In the genomic region with DNA sequence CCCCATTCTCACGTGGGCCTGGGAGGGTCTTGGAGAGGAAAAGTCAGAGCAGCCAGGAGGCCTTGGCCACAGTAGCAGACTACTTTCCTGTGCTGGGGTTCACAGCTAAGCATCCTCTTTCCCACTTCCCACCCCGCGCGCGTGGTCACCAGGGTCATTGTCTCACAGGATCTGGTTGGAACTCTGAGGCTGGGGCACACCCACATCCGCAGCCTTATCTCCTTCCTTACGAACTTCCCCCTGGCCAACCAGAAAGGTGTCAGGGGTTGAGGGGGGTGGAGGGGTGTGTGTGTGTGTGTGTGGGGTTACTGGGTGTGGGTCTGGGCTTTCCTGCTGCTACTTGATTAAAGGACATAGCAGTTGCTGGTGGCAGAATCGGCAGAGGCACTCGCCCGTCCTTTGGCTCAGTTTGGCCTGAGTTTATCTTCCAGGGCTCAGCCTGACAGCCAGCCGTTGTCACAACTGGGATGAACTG, we compare ENCODE assay signal across 9 mouse cellular contexts. TPM values are rescaled to one million over a fixed set of nuclear protein-coding genes. Genes with fewer than 3 reads are reported as not detected.
DNase-seq lines count a peak whose midpoint lies in the region; ATAC-seq and TF ChIP-seq lines count a peak whose summit lies in the region.
"Had no signal": no experiment of that assay in that cellular context is flagged by ENCODE, and none has a peak within 500 bp of the region (broad histone marks: within the 10 kb centered on the region; RNA-seq: fewer than 3 reads in every experiment).

No protein-coding gene starts in this region.

- H3K9me3 ChIP-seq in heart, embryonic 15.5 days (replicated peaks), result no peaks in the 10 kb centered on the region
- H3K9me3 ChIP-seq in liver, embryonic 12.5 days (replicated peaks), result no peaks in the 10 kb centered on the region
- no peaks in the 10 kb centered on the region for H3K9me3 ChIP-seq in midbrain, postnatal 0 days (ENCODE audit: low read length)
- H3K9me3 ChIP-seq in forebrain, embryonic 14.5 days (replicated peaks; ENCODE audit: control insufficient read depth, low read length), result no peaks in the 10 kb centered on the region
- H3K9me3 ChIP-seq: embryonic facial prominence, embryonic 12.5 days had no signal

- H3K36me3 ChIP-seq in heart, embryonic 15.5 days, result no peaks in the 10 kb centered on the region
- H3K36me3 ChIP-seq in liver, embryonic 12.5 days, result no peaks in the 10 kb centered on the region
- no peaks in the 10 kb centered on the region for H3K36me3 ChIP-seq in splenic B cell, adult 2 months (ENCODE audit: control insufficient read depth, insufficient read depth, low read length, poor library complexity, severe bottlenecking)
- no peaks in the 10 kb centered on the region for H3K36me3 ChIP-seq in midbrain, postnatal 0 days (ENCODE audit: insufficient read depth, low read length)
- H3K36me3 ChIP-seq in forebrain, embryonic 14.5 days (ENCODE audit: control insufficient read depth, insufficient read depth, low read length), result no peaks in the 10 kb centered on the region
- H3K36me3 ChIP-seq: embryonic facial prominence, embryonic 12.5 days had no signal

- peak; percentile 65 for DNase-seq in gastrocnemius, postnatal 25 days
- no peak for DNase-seq in gastrocnemius, postnatal 4 days (ENCODE audit: low spot score in 2 of 2)
- peak; percentile 20 for DNase-seq in splenic B cell, adult 2 months (ENCODE audit: low read depth, low spot score)
- DNase-seq in left cerebral cortex, adult 11 months (ENCODE audit: low spot score), result no peak
- DNase-seq in midbrain, postnatal 0 days (ENCODE audit: low spot score), result no peak
- no peak for DNase-seq in forebrain, embryonic 14.5 days (ENCODE audit: low spot score)

- 28% methylated on average over 11 of the region's 11 CpGs for WGBS in heart, embryonic 15.5 days
- 7% methylated on average over 11 of the region's 11 CpGs for WGBS in liver, embryonic 12.5 days (ENCODE audit: insufficient replicate concordance)
- WGBS in midbrain, postnatal 0 days, result 81% methylated on average over 11 of the region's 11 CpGs
- WGBS in forebrain, embryonic 14.5 days, result 78% methylated on average over 11 of the region's 11 CpGs

- H3K27ac ChIP-seq in heart, embryonic 15.5 days, result peak overlapping the region; percentile 60
- peak overlapping the region; percentile 71 for H3K27ac ChIP-seq in liver, embryonic 12.5 days
- no peak overlapping the region for H3K27ac ChIP-seq in midbrain, postnatal 0 days (ENCODE audit: low read depth, low read length)
- H3K27ac ChIP-seq in forebrain, embryonic 14.5 days (ENCODE audit: low read depth, low read length), result no peak overlapping the region
- H3K27ac ChIP-seq: embryonic facial prominence, embryonic 12.5 days had no signal

- TF ChIP-seq CTCF in midbrain, postnatal 0 days (IDR thresholded peaks at IDR 0.05), result no peak

- H3K4me2 ChIP-seq in heart, embryonic 15.5 days, result no peak overlapping the region
- H3K4me2 ChIP-seq in liver, embryonic 12.5 days, result peak overlapping the region; percentile 48
- no peak overlapping the region for H3K4me2 ChIP-seq in midbrain, postnatal 0 days (ENCODE audit: low read depth, low read length, poor library complexity, severe bottlenecking)
- H3K4me2 ChIP-seq in forebrain, embryonic 14.5 days (ENCODE audit: low read length), result no peak overlapping the region
- H3K4me2 ChIP-seq: embryonic facial prominence, embryonic 12.5 days had no signal

- peaks cover 15% of the 10 kb centered on the region; the same call in 1 of the 2 replicates for H3K27me3 ChIP-seq in heart, embryonic 15.5 days
- peaks cover 90% of the 10 kb centered on the region for H3K27me3 ChIP-seq in liver, embryonic 12.5 days (replicated peaks)
- H3K27me3 ChIP-seq in splenic B cell, adult 2 months (ENCODE audit: control insufficient read depth, insufficient read depth, low read length, poor library complexity, severe bottlenecking), result no peaks in the 10 kb centered on the region
- H3K27me3 ChIP-seq in midbrain, postnatal 0 days (ENCODE audit: insufficient read depth, low read length), result no peaks in the 10 kb centered on the region
- no peaks in the 10 kb centered on the region for H3K27me3 ChIP-seq in forebrain, embryonic 14.5 days (replicated peaks; ENCODE audit: control insufficient read depth, insufficient read depth, low read length)

- H3K4me1 ChIP-seq in heart, embryonic 15.5 days (replicated peaks), result peaks cover 6% of the 10 kb centered on the region
- peaks cover 48% of the 10 kb centered on the region for H3K4me1 ChIP-seq in liver, embryonic 12.5 days
- H3K4me1 ChIP-seq in midbrain, postnatal 0 days (ENCODE audit: insufficient read depth, low read length), result no peaks in the 10 kb centered on the region
- H3K4me1 ChIP-seq in forebrain, embryonic 14.5 days (ENCODE audit: control insufficient read depth, insufficient read depth, low read length), result peaks cover 4% of the 10 kb centered on the region

- H3K9ac ChIP-seq in heart, embryonic 15.5 days, result no peak overlapping the region
- peak overlapping the region; percentile 49 for H3K9ac ChIP-seq in liver, embryonic 12.5 days
- H3K9ac ChIP-seq in midbrain, postnatal 0 days (replicated peaks; ENCODE audit: low read length, poor library complexity, severe bottlenecking), result no peak overlapping the region
- H3K9ac ChIP-seq in forebrain, embryonic 14.5 days (ENCODE audit: low read length), result no peak overlapping the region
- H3K9ac ChIP-seq: embryonic facial prominence, embryonic 12.5 days had no signal

- no peak overlapping the region for H3K4me3 ChIP-seq in heart, embryonic 15.5 days
- no peak overlapping the region for H3K4me3 ChIP-seq in liver, embryonic 12.5 days
- H3K4me3 ChIP-seq in midbrain, postnatal 0 days (ENCODE audit: low read depth, low read length), result no peak overlapping the region
- no peak overlapping the region for H3K4me3 ChIP-seq in forebrain, embryonic 14.5 days (ENCODE audit: low read depth, low read length)
- H3K4me3 ChIP-seq: embryonic facial prominence, embryonic 12.5 days had no signal

- ATAC-seq in heart, embryonic 15.5 days (replicated peaks; ENCODE audit: insufficient number of reproducible peaks, insufficient read depth, low FRiP score, low read depth), result peak; percentile 78
- peak; percentile 86 for ATAC-seq in liver, embryonic 12.5 days
- no peak for ATAC-seq in midbrain, postnatal 0 days (ENCODE audit: low FRiP score)
- no peak for ATAC-seq in forebrain, embryonic 14.5 days

RNA-seq across cellular contexts. Expression of a gene that starts 13.0 kb away (rescaled TPM):
- 10 to 100 TPM; 19.0 to 27.8 TPM for total RNA-seq in gastrocnemius, postnatal 25 days (2021)
- 10 to 100 TPM; 18.9 TPM for total RNA-seq in gastrocnemius, postnatal 4 days (2021)
- 4.2 and 5.9 TPM in 2 replicates for polyA plus RNA-seq in heart, embryonic 15.5 days (2015; fragmentation: Nextera tagmentation; extraction: Ambion mirVana)
- polyA plus RNA-seq in liver, embryonic 12.5 days (2016; fragmentation: Nextera tagmentation; extraction: Ambion mirVana), result 7.7 and 8.0 TPM in 2 replicates
- total RNA-seq in midbrain, postnatal 0 days (2014; rRNA removed), result 11.1 and 11.8 TPM in 2 replicates
- 13.3 and 15.9 TPM in 2 replicates for polyA plus RNA-seq in midbrain, postnatal 0 days (2015; fragmentation: Nextera tagmentation; extraction: Ambion mirVana)
- 10.4 and 11.5 TPM in 2 replicates for polyA plus RNA-seq in forebrain, embryonic 14.5 days (2014; fragmentation: Nextera tagmentation; extraction: Ambion mirVana)

Comparison
In these comparisons a context has a peak if more than half of its experiments do, and no peak if none do; other contexts are left out.
1. DNase-seq: peak in gastrocnemius, postnatal 25 days (single experiment) and splenic B cell, adult 2 months (single experiment); none in gastrocnemius, postnatal 4 days (0 of 2), left cerebral cortex, adult 11 months (single experiment), midbrain, postnatal 0 days (single experiment) and forebrain, embryonic 14.5 days (single experiment).
2. ATAC-seq: peak in heart, embryonic 15.5 days (single experiment) and liver, embryonic 12.5 days (single experiment); none in midbrain, postnatal 0 days (single experiment) and forebrain, embryonic 14.5 days (single experiment).
3. H3K27ac ChIP-seq: peak in heart, embryonic 15.5 days (single experiment) and liver, embryonic 12.5 days (single experiment); none in midbrain, postnatal 0 days (single experiment) and forebrain, embryonic 14.5 days (single experiment).